Mouse (Mus musculus) T-helper 17 cell (primary cell): ENCODE results near the gene E4f1.

ENCODE experiments used
- in situ Hi-C, 2 experiments: fragments of 300-600 bp; cut with MboI, MseI; formaldehyde crosslinking; loops; 1 replicate in 1 of 2; 2 replicates in 1 of 2; pipeline ENCODE4 v1.15.1; 2025; ENCODE audit warnings: high pct_unique_total_duplicates in 2 of 2

The E4f1 gene

DNA sequence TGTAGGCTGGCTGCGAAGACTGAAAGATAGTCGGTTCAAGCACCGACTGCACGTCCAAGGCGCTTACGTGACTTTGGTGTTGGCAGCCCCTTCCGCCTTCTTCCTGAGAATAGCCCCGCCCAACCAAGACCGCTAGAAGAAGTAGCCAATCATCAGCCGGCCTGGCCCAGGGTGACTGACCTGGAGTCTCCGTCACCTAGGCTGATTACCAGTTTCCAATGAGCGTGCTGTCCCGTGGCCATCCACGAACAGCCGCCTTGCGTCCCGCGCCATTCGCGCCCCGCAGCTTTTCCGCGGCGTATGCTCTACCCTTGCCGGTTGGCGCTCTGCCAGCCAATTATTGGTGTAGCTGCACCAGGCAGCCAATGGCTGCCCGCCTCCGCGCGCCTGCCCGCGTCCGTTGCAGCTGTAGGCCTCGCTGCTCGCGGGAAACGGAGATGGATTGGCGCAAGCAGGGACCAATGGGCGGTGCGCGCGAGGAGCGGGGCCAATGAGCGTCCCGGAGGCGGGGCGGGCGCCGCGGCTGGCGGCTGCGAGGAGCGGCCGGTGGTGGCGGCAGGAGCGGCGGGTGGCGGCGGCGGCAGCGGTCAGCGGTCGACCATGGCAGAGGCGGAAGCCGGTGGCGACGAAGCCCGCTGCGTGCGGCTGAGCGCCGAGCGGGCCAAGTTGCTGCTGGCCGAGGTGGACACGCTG lies at the start of gene E4f1, which contains the start of gene Pgp:
Gene E4f1, minus strand, starts transcription at position 404 of the 693 bp plus-strand sequence.
Gene Pgp, plus strand, starts transcription at position 483 of the 693 bp plus-strand sequence.
- in situ Hi-C loops: loop anchor here in 1 of 2 experiments (25.0 kb wide), 1 partner anchor 1442 kb away; the partner anchor contains the start of gene Rab40c

DNA sequence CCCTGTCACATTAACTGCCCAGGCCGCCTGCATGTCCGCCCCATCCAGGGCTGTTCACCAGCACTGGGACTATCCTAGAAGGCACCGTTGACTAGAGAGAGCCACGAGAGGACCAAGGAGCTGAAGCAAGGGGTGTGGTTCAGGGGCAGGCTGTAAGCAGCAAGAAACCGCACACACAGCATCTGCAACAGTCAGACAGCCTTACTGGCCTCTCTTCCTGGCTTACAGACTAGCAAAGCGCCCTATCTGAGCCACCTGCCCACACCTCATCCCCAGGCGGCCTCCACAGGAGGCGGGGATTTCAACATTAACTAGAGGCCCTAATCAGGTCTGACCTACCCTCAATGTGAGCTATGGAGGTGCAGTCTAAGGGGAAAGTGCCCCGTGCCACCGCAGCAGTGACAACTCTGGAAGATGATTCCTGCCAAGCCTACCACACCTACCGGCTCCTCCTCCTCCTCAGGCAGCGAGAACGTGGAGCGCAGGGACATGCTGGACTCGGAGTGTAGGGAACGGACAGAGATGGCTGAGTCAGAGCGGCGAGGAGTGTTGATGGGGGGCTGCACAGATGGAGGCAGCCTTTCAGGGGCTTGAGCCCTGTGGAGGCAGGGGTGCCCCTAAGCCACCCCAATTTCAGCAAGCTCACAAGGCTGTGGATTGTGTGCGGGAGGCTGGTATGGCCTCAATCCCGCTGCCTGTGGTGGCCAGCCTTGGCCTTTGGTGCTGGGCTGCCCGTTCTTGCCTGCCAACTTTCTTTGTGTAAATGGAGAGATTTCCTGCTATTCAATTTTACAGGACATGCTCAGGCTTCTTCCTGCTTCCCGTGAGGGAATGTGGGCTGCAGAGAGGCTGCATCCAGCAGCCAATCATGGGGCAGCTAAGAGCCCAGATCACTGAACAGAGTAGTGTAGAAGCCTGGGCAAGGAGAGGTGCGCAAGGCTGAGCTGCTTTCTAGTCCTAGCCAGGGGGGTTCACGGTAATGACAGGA lies 44.5 kb upstream of the E4f1 start:
- in situ Hi-C loops: no loop called here

DNA sequence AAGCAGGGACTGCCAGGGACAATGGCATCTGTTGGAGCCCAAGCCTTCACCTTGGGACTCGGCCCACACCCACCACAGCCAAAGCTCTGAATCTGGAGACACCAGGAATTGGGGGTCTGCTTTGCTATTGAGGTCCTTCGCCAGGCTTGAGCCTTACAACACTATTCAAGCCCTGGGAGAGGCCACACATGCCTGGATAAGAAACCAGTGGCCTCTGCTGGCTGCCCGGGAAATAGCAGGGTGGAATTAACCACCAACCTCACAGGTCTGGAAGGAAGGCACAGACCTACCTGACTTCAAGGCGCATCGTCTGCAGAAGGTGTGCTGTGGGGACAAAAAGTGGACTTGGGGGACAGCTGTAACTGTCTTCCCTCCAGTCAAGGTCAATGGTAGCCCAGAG lies 43.5 kb upstream of the E4f1 start:
- in situ Hi-C loops: no loop called here

DNA sequence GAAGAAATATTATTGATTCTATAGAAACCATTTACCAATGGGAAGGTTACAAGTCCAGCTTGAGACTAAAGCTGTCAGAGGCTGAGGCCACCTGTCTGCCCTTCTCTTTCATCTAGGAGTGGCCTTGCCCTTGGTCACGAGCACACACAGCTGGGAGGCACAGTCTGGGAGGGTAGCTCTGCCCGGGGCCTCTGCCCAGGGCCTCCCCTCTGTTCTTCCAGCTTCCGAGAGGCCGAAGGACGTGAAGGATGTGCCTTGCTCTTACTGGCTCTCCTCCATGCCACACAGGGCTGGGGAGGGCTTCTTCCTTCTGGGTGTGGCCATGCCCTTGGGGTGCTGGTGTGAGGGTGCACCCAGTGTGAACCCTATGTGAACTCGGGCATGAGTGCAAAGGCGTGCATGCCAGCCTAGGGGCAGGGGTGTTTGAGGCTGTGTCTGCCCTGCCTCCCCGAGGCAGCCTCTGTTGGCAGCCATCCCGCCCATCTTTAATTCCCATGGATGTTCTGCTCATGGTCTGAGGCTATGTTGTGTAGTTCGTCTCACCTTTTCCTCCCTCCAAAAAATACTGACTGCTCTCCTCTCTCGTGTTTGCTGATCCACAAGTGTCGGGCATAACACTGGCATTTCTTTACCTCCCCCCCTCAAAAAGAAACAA lies 37.8 kb upstream of the E4f1 start:
- in situ Hi-C loops: no loop called here

DNA sequence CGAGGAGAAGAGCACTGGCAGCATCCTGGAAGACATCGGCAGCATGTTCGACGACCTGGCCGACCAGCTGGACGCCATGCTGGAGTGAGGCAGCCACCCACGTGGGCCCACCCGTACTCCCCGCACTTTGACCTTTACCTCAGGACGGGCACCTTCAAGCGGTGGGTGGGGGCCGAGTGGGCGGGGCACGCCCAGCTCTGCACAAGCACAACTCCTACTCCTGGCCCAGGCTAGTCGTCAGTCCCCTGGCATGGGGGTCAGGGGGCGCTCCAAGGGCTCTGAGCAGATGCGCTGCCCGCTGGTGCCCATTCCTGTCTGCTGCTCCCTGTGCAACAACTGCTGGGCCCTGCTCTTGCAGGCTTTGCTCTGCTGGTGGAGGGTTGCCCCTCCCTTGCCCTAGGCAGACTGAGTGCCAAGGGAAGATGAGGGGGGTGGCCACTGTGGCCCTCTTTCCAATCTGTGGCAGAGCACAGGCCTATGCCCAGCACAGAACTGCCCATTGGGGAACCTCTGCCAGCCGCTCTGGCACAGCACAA lies 37.1 kb upstream of the E4f1 start:
- in situ Hi-C loops: no loop called here

DNA sequence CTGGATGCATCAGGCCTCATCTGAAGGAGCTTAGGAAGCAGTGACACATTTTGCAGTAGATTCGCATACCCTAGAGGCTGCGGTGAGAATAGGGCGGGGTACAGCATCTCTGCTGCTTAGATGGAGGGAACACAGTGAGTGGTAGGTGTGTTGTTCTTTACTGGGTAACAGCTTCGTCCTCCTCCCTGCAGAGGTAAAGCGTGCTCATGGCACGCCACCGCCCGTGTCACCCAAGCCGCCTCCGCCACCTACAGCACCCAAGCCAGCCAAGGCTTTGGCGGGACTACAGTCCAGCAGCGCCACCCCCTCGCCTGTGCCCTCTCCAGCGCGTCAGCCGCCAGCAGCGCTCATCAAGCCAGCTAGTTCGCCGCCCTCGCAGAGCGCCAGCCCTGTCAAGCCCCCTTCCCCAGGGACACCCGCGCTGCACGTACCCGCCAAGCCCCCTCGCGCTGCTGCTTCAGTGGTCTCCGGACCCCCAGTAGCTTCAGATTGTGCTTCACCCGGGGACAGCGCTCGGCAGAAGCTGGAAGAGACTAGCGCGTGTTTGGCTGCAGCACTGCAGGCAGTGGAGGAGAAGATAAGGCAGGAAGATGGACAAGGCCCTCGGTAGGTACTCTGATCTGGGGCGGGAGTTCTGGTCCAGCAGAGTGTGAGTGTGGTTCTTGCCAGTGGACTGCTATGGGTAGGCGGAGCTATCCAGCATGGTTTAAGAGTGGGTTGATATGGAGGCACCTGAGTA lies 36.4 kb upstream of the E4f1 start:
- in situ Hi-C loops: no loop called here

DNA sequence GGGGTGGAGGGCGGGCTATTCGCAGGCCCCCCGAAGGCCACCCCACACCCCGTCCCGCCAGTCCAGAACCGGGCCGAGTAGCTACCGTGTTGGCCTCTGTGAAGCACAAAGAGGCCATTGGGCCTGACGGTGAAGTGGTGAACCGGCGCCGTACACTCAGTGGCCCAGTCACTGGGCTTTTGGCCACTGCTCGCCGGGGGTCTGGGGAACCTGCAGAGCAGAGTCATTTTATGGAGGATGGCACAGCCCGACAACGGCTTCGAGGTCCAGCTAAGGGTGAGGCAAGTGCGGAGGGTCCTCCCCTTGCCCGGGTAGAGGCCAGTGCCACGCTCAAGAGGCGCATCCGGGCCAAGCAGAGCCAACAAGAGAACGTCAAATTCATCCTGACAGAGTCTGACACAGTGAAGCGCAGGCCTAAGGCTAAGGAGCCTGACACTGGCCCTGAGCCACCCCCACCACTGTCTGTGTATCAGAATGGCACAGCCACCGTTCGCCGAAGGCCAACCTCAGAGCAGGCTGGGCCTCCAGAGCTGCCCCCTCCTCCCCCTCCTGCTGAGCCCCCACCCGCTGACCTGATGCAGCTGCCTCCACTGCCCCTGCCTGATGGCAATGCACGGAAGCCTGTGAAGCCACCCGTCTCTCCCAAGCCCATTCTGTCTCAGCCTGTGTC lies 35.3 kb upstream of the E4f1 start:
- in situ Hi-C loops: no loop called here

DNA sequence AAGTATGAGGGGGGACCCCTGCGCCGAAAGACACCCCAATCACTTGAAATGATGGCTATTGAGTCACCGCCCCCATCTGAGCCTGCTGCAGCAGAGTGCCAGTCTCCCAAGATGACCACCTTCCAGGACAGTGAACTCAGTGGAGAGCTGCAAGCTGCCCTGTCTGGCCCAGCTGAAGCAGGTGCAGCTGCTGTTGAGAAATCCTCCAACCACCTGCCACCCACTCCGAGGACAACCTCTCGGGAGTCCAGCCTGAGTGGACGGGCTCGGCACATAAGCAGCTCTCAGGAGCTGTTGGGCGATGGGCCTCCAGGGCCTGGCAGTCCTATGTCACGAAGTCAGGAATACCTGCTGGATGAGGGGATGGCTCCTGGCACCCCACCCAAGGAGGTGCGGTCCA lies 34.0 kb upstream of the E4f1 start:
- in situ Hi-C loops: loop anchor here in 1 of 2 experiments (5.0 kb wide), 1 partner anchor 73 kb away; no protein-coding TSS in a partner anchor

DNA sequence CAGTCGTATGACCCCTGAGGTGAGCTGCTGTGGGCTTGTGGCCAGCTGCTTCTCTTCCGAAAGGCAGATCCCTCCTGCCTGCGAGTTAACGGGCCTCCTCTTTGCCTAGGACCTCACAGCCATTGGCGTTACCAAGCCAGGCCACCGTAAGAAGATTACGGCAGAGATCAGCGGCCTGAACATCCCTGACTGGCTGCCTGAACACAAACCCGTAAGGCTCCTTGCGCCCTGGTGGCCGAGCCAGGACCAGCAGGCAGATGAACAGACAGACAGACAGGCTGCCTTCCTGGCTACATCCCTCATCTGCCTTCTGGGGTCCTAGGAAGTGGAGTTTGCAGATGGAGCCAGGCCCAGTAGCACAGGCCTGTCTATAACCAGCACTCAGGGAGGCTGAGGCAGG lies 32.1 kb upstream of the E4f1 start:
- in situ Hi-C loops: loop anchor here in 1 of 2 experiments (5.0 kb wide), 1 partner anchor 75 kb away; no protein-coding TSS in a partner anchor

DNA sequence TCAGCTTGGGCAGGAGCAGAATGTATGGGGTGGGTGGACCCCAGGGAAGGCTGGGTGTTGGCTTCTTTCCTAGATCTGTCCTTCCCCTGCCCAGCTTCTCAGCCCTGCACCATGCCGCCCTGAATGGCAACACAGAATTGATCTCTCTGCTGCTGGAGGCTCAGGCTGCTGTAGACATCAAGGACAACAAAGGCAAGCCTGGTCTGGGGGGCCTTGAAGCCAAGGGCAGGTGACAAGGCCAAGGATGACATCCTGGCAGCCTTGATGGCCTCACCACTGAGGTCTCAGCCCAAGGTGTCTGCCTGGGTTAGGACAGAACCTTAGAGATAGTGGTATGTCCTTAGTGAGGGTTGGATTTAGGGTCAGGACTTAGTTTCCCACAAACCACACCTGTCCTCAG lies 25.9 kb upstream of the E4f1 start:
- in situ Hi-C loops: loop anchor here in 1 of 2 experiments (5.0 kb wide), 1 partner anchor 156 kb away; the partner anchor contains the start of gene Slc9a3r2

DNA sequence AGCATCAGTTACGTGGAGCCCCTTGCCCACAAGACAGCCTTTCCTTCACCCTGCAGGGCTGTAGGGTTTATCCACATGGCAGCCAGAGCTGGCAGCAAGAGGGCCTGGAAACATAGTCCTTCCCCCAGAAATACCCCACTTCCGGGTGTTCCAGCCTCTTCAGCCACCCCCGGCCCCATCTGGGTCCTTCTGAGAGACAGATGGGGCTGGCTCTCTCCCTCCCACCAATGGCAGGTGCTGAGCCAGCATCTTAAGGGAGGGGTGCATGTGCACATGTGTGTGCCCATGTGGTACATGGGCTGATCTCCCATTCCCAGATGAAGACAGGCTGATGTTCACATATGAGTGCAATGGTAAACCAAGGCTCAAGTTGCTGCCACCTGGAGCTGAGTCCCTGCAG lies 25.3 kb upstream of the E4f1 start:
- in situ Hi-C loops: loop anchor here in 1 of 2 experiments (5.0 kb wide), 1 partner anchor 157 kb away; the partner anchor contains the start of gene Slc9a3r2

DNA sequence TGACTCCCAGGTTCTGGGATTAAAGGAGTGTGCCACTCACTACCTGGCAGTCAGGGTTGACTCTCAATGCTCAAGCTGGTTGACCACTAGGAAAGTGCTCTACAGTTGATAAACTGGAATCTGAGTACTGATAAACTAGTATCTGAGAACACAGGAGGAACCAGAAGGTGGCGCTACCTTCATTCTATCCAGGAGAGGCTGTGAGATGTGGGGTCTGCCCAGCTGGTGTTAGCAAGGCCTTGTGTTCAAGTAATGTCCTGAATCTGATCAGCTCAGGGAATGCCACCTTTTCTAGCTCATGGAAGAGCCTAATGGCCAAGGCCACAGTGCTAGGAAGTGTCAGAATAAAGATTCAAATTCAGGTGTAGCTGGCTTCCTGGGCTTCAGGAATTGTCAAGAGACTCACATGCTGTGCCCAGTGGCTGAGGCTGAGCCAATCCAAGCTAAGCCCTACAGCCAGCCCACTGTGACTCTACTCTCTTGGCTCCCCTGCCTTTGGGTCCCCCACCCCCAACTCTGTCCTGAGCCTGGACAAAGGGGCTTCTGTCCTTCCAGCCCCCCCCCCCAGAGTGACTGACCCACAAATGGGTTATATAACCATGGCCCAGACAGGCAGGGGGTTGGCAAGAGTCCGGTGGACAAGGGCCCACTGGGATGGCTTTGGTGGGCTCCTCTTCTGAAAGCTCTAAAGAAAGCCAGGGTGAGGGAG lies 24.7 kb upstream of the E4f1 start:
- in situ Hi-C loops: loop anchor here in 1 of 2 experiments (5.0 kb wide), 2 partner anchors 33 to 158 kb away; partner anchors contain the start of genes Slc9a3r2 and Traf7

DNA sequence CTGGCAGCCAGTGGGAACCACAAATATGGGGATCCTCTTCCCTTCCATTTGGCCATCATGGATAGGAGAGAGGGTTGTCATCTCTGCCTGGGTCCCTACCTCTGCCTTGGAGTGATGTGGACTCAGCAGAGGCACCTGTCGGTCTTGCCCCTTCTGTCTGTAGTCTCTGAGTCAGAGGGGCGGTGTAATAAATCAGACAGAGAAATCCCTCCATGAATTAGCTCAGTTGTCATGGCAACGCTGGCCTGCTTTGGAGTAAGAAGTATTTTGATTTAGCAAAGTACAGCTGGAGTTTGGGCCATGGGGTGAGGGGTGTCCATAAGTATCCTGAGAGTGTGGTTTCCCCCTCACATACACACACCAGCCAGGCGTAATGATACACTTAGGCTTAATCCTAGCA lies 20.3 kb upstream of the E4f1 start:
- in situ Hi-C loops: loop anchor here in 1 of 2 experiments (5.0 kb wide), 1 partner anchor 37 kb away; the partner anchor contains the start of gene Traf7

DNA sequence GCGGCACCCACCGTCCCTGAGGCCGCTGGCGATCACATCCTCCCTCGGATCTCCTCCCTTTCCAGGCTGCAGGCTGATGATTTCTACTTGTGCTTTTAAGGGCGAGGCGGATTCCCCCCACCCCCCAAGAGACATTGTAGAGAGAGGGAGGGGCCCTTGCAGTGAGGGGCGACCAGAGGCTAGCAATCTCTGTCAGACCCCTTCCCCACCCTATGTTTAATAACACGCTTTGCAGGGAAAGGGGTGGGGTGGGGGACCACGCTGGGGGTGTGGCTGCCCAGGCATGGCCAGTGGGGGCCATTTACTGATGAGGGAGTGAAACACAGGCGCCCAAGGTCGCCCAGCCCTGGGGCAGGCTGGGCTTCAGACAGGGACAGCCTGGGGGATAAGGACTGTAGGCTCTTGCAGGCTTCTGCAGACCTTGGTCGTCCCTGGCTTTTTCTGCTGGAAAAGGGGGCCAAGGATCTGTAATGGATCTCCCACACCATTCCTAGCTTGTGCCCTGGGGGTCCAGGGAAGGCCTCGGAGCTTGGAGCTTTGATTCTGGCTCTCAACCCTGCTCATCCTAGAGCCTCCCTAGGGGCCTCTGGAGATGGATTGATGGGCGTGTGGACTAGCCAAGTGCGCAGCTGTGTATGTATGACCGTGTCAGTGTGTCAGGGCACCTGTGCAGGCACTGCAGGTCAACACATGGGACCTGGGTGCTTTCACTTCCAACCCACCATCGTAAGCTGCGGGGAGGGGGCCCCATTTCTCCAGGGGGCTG lies 19.3 kb upstream of the E4f1 start:
- in situ Hi-C loops: loop anchor here in 1 of 2 experiments (5.0 kb wide), 1 partner anchor 38 kb away; the partner anchor contains the start of gene Traf7

DNA sequence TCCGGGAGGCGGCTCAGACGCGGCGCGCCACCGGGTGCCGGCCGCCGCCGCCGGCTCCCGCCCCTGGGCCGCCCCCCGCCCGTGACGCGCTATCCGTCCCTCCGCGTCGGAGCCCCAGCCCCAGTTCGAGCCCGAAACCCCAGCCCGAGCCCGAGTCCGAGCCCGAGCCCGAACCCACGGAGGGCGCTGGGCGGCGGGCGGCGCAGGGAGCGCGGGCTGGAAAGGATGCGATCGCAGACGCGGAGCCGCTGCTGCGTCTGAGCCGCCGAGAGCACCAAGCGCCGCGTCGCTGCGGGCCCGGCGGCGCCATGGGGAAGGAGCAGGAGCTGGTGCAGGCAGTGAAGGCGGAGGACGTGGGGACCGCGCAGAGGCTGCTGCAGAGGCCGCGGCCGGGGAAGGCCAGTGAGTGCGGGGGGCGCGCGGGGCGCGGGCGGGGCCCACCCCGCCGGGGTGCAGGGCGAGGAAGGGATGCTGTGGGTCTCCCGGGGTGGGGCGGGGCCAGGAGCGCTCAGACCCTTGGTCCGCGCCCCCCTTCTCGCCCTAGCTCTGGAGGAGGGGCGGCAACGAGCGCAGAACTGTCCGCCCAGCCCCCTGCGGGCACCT lies 18.6 kb upstream of the E4f1 start:
- in situ Hi-C loops: no loop called here

DNA sequence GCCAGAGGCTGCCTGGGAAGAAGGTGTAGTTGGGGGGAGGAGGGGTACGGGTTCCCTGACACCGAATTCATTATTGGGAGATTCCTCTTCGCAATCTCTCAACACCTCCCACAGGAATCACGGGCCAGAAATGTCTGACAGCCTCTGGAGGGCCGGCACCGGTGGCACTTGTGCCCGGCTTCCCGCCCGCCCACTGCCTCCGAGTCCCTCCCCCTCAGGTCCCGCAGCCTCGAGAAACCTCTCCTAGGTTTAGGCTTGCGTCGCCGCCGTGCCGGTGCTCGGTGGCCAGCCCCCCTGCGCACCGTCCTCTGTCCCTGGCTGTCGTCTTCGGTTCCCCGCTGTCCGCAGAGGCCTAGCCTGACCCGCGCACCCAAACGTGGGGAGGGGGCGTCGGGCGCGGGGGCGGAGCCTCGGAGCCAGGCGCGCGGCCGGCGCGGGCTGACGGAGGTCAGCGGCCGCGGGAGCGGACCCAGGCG lies 18.1 kb upstream of the E4f1 start, which contains the start of gene Caskin1:
Gene Caskin1, plus strand, starts transcription at position 416 of the 476 bp plus-strand sequence.
- in situ Hi-C loops: no loop called here

DNA sequence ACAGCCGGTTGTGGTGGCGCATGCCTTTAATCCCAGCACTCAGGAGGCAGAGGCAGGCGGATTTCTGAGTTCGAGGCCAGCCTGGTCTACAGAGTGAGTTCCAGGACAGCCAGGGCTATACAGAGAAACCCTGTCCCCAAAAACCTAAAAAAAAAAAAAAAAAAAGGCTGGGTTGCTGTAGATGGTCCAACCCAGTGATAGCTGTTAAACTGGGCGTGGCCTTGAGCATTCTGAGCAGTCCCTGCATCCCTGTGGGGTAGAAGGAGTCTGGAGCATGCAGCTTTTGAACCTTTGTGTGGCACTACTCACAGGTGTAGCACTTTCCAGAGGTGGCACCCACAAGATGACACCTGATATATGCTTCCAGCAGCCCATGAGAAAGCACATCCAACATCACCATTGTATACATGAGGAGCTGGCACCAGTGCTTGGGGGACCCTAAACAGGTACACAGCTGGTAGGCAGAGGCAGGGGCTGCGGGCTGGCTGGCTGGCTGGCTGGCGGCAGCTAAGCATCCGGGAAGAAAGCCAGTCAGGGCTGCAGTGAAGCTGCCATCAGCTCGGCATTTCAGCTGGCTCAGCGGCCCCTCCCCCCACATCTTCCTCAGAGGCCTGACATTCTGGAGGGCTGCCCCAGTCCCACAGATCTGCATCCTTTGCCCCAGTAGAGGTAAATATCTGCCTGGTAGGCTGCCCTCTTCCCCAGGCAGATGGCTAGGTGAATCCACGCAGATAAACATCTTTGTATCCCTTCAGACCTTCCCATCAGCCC lies 15.2 kb upstream of the E4f1 start:
- in situ Hi-C loops: no loop called here
